Mouse (Mus musculus): Measurements from ENCODE around the gene Spg20. TPM values are rescaled to one million over a fixed set of nuclear protein-coding genes. Genes with fewer than 3 reads are reported as not detected.
A peak's percentile ranks its signal among the peaks of the same experiment; 100 is the strongest.

The Spg20 gene
- total RNA-seq, 2 experiments from 2014 or later: 35.6 to 41.0 TPM

GRCm38 (mm10) chr3:55148091-55148490 lies 36.2 kb downstream of the Spg20 start:
- DNase-seq: no peak

GRCm38 (mm10) chr3:55151656-55152433 lies 39.9 kb downstream of the Spg20 start:
- peak; percentile 38 to 73 for DNase-seq

- peak in 1 of 2 experiments; percentile 46 for DNase-seq
Observed at GRCm38 (mm10) chr3:55152673-55153334, 40.9 kb downstream of the Spg20 start.

- no peak for DNase-seq
Observed at GRCm38 (mm10) chr3:55154163-55154562, 42.3 kb downstream of the Spg20 start.

- no peak for DNase-seq
Observed at GRCm38 (mm10) chr3:55157413-55157812, 45.5 kb downstream of the Spg20 start.

- no peak for DNase-seq
Observed at GRCm38 (mm10) chr3:55161144-55161543, 49.2 kb downstream of the Spg20 start.

- DNase-seq: no peak
Observed at GRCm38 (mm10) chr3:55163510-55163909, 51.6 kb downstream of the Spg20 start.

GRCm38 (mm10) chr3:55172478-55172877 lies 60.6 kb downstream of the Spg20 start:
- no peak for DNase-seq

GRCm38 (mm10) chr3:55177271-55177670 lies 65.4 kb downstream of the Spg20 start:
- no peak for DNase-seq

- no peak for DNase-seq
Observed at GRCm38 (mm10) chr3:55181766-55182165, 69.9 kb downstream of the Spg20 start, which contains the start of gene Sohlh2. Sohlh2 (plus strand) TSS chr3:55182028.

Small RNA genes lying within 50 kb of the gene (microRNA-seq; reads per million reads assigned to microRNA genes)
- gene Gm22029: 0 reads per million in 2 experiments

Other genes starting within 250 kb of the Spg20 start
- gene Sertm1, start 196.2 kb upstream of the Spg20 start, total RNA-seq (2021): under 1 TPM; 0.10 to 0.27 TPM
- gene Ccna1, start 56.6 kb upstream of the Spg20 start, total RNA-seq (2021): not detected
- gene Ccdc169, start 25.2 kb downstream of the Spg20 start, total RNA-seq (2021): under 1 TPM in 1 of 2 experiments, not detected in 1; 0.13 TPM
- not detected for gene Sohlh2, start 69.9 kb downstream of the Spg20 start, total RNA-seq (2021)
- 1 to 10 TPM; 4.3 to 5.8 TPM for gene Dclk1, start 130.3 kb downstream of the Spg20 start, total RNA-seq (2021)